Mouse (Mus musculus) ES-E14 (cell line): ENCODE data around the gene Tent5c.

ENCODE experiments used
- CHD2 ChIP-seq: IDR thresholded peaks from 2 replicates; pipeline ENCODE4 v1.6.1; 2014; ENCODE audit warnings: mild to moderate bottlenecking, low read depth, low read length, inconsistent platforms
- HCFC1 ChIP-seq: IDR thresholded peaks from 2 replicates; pipeline ENCODE4 v1.6.1; 2012; ENCODE audit warnings: low read length, inconsistent platforms, borderline replicate concordance; ENCODE audit not compliant: insufficient read depth
- MAFK ChIP-seq: IDR thresholded peaks from 2 replicates; pipeline ENCODE4 v1.6.1; 2014; ENCODE audit warnings: mild to moderate bottlenecking, low read depth, low read length, inconsistent platforms; ENCODE audit not compliant: insufficient read depth
- ZC3H11A ChIP-seq: IDR thresholded peaks from 2 replicates; pipeline ENCODE4 v1.6.1; 2012; ENCODE audit warnings: low read depth, mild to moderate bottlenecking, inconsistent platforms, low read length, borderline replicate concordance
- ZNF384 ChIP-seq: IDR thresholded peaks from 2 replicates; pipeline ENCODE4 v1.6.1; 2012; ENCODE audit warnings: low read depth, low read length, inconsistent platforms

DNA sequence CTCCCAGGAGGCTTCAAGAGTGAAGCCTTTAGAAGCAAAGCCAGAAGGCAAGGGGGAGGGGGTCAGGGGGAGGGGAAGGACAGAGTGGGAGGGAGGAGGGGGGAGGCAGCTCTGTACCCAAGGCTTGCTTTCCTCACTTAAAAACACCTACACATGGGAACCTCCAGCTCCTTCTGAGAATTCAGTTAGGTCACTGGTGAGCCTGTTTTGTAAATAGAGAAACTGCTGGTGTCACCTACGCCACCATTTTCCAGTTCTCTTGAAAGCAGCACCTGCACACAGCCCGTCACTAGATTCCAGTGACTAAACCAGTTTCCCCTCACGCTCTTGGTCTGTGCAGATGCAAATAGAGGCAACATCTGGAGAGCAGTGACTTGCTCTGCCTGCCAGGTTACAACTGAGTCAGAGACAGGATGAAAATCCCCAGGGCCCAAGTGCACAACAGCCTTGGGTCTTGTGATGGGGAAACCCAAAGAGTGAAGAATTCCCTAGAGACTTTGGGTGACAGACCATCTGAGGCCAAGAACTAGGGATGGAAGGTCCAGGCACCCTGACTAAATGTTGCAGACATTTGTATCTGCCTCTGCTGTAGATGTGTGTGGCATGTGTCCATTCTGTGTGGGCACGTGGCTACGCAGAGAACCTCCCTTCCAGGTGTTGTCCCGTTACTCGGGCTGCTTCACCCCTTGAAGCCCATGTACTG is 45.2 kb downstream of the Tent5c start:
- TF ChIP-seq HCFC1 (no peak), CHD2 (no peak), ZC3H11A (no peak), MAFK (no peak), ZNF384 (no peak)
